Mouse (Mus musculus): Measurements from ENCODE around the gene Ecd. TPM values are rescaled to one million over a fixed set of nuclear protein-coding genes. Genes with fewer than 3 reads are reported as not detected.

The Ecd gene
- total and polyA plus RNA-seq, 2 experiments from 2014 or later: 44.0 to 46.8 TPM

DNA sequence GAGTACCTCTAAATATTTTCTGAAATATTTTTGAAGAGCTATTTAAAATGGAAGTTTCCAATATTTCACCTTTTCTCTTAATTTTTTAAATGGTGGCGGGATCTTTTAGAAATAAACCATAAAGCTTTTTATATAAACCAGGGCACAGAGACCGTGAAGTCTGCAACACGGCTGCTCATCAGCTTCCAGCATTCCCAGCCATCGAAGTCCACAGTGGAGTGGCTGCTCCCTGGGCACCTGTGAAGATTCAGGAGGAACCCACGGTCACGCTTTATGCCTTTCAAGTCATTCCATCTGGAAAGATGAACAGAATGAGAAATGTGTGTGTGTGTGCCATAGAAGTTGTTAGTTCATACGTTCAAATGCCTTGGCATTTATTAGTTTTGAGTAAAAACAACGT, 53.0 kb downstream of the Ecd start:
- DNase-seq: peak; percentile 7
- H3K9me3 ChIP-seq (ENCODE audit: low read length): no peaks in the 10 kb centered on the region
- no peaks in the 10 kb centered on the region for H3K36me3 ChIP-seq (ENCODE audit: insufficient read depth)
- H3K27me3 ChIP-seq (ENCODE audit: insufficient read depth, low read length): no peaks in the 10 kb centered on the region
- no peak overlapping the region for H3K27ac ChIP-seq (ENCODE audit: low read depth, low read length)
- TF ChIP-seq CTCF (IDR thresholded peaks at IDR 0.05; ENCODE audit: low read depth): no peak
- peak overlapping the region; percentile 54 for H3K4me2 ChIP-seq (ENCODE audit: low read depth)
- peak overlapping the region; percentile 45 for H3K9ac ChIP-seq
- peak overlapping the region; percentile 62 for H3K4me3 ChIP-seq (ENCODE audit: low read depth, low read length)
- ATAC-seq: no peak
- H3K4me1 ChIP-seq (ENCODE audit: insufficient read depth): peaks cover 5% of the 10 kb centered on the region; the same call in 1 of the 2 replicates
- WGBS: 45% methylated on average over 8 of the region's 8 CpGs

- TF ChIP-seq CTCF (IDR thresholded peaks at IDR 0.05; ENCODE audit: low read depth): no peak
- no peak within 1 kb of the TSS for H3K27ac ChIP-seq (ENCODE audit: low read depth, low read length)
- no peaks in the 10 kb centered on the region for H3K9me3 ChIP-seq (ENCODE audit: low read length)
- peaks cover 5% of the 10 kb centered on the region; the same call in 1 of the 2 replicates for H3K4me1 ChIP-seq (ENCODE audit: insufficient read depth)
- DNase-seq: peak; percentile 93
- peak within 1 kb of the TSS; percentile 45 for H3K9ac ChIP-seq
- 23% methylated on average over 14 of the region's 14 CpGs for WGBS
- peak; percentile 100 for ATAC-seq
- H3K4me3 ChIP-seq (ENCODE audit: low read depth, low read length): peak within 1 kb of the TSS; percentile 62
- no peaks in the 10 kb centered on the region for H3K36me3 ChIP-seq (ENCODE audit: insufficient read depth)
- H3K27me3 ChIP-seq (ENCODE audit: insufficient read depth, low read length): no peaks in the 10 kb centered on the region
- H3K4me2 ChIP-seq (ENCODE audit: low read depth): peak within 1 kb of the TSS; percentile 54
Measured at GRCm38 (mm10) chr14:20294117-20294892, 53.6 kb downstream of the Ecd start, which contains the start of gene Nudt13. Gene Nudt13, plus strand, starts transcription at chr14:20294697.

- no peaks in the 10 kb centered on the region for H3K36me3 ChIP-seq (ENCODE audit: insufficient read depth)
- TF ChIP-seq CTCF (IDR thresholded peaks at IDR 0.05; ENCODE audit: low read depth): no peak
- H3K4me3 ChIP-seq (ENCODE audit: low read depth, low read length): no peak overlapping the region
- H3K9ac ChIP-seq: no peak overlapping the region
- no peak overlapping the region for H3K4me2 ChIP-seq (ENCODE audit: low read depth)
- DNase-seq (no peak), ATAC-seq (no peak)
- no peaks in the 10 kb centered on the region for H3K27me3 ChIP-seq (ENCODE audit: insufficient read depth, low read length)
- 46% methylated on average over 4 of the region's 4 CpGs for WGBS
- H3K4me1 ChIP-seq (ENCODE audit: insufficient read depth): peaks cover 5% of the 10 kb centered on the region; the same call in 1 of the 2 replicates
- no peaks in the 10 kb centered on the region for H3K9me3 ChIP-seq (ENCODE audit: low read length)
- H3K27ac ChIP-seq (ENCODE audit: low read depth, low read length): no peak overlapping the region
Measured at GRCm38 (mm10) chr14:20291391-20291790, 56.5 kb downstream of the Ecd start.

Other genes with a start within 250 kb of the Ecd start
- 5.6 and 7.8 TPM in 2 replicates for gene Saysd1, start 209.6 kb downstream of the Ecd start, total RNA-seq (2014; rRNA removed)
- gene Saysd1, start 209.6 kb downstream of the Ecd start, polyA plus RNA-seq (2015; fragmentation: Nextera tagmentation; extraction: Ambion mirVana): 12.2 and 16.5 TPM in 2 replicates
- gene Kcnk5, start 166.3 kb downstream of the Ecd start, total RNA-seq (2014; rRNA removed): 0.76 and 1.0 TPM in 2 replicates
- gene Kcnk5, start 166.3 kb downstream of the Ecd start, polyA plus RNA-seq (2015; fragmentation: Nextera tagmentation; extraction: Ambion mirVana): 0.63 and 0.71 TPM in 2 replicates
- not detected in 2 replicates for gene Kcnk16, start 78.9 kb downstream of the Ecd start, total RNA-seq (2014; rRNA removed)
- gene Kcnk16, start 78.9 kb downstream of the Ecd start, polyA plus RNA-seq (2015; fragmentation: Nextera tagmentation; extraction: Ambion mirVana): not detected in 2 replicates
- 23.5 and 26.0 TPM in 2 replicates for gene Nudt13, start 53.4 kb downstream of the Ecd start, total RNA-seq (2014; rRNA removed)
- 10.7 and 13.5 TPM in 2 replicates for gene Nudt13, start 53.4 kb downstream of the Ecd start, polyA plus RNA-seq (2015; fragmentation: Nextera tagmentation; extraction: Ambion mirVana)
- gene Fam149b, start within 50 bp of the Ecd start, total RNA-seq (2014; rRNA removed): 47.8 and 61.4 TPM in 2 replicates
- gene Fam149b, start within 50 bp of the Ecd start, polyA plus RNA-seq (2015; fragmentation: Nextera tagmentation; extraction: Ambion mirVana): 18.8 and 26.6 TPM in 2 replicates
- gene Dnajc9, start 40.8 kb upstream of the Ecd start, total RNA-seq (2014; rRNA removed): 69.2 and 74.1 TPM in 2 replicates
- 112 and 115 TPM in 2 replicates for gene Dnajc9, start 40.8 kb upstream of the Ecd start, polyA plus RNA-seq (2015; fragmentation: Nextera tagmentation; extraction: Ambion mirVana)
- 26.2 and 34.7 TPM in 2 replicates for gene Mrps16, start 45.5 kb upstream of the Ecd start, total RNA-seq (2014; rRNA removed)
- 59.9 and 79.1 TPM in 2 replicates for gene Mrps16, start 45.5 kb upstream of the Ecd start, polyA plus RNA-seq (2015; fragmentation: Nextera tagmentation; extraction: Ambion mirVana)
- gene Cfap70, start 104.1 kb upstream of the Ecd start, total RNA-seq (2014; rRNA removed): 1.5 and 2.1 TPM in 2 replicates
- 0.88 and 1.4 TPM in 2 replicates for gene Cfap70, start 104.1 kb upstream of the Ecd start, polyA plus RNA-seq (2015; fragmentation: Nextera tagmentation; extraction: Ambion mirVana)
- gene Anxa7, start 132.0 kb upstream of the Ecd start, total RNA-seq (2014; rRNA removed): 36.7 and 43.0 TPM in 2 replicates
- 20.9 and 21.2 TPM in 2 replicates for gene Anxa7, start 132.0 kb upstream of the Ecd start, polyA plus RNA-seq (2015; fragmentation: Nextera tagmentation; extraction: Ambion mirVana)
- gene Mss51, start 148.8 kb upstream of the Ecd start, total RNA-seq (2014; rRNA removed): 0.14 and 0.15 TPM in 2 replicates
- gene Mss51, start 148.8 kb upstream of the Ecd start, polyA plus RNA-seq (2015; fragmentation: Nextera tagmentation; extraction: Ambion mirVana): not detected in 2 replicates
- 172 and 194 TPM in 2 replicates for gene Ppp3cb, start 198.5 kb upstream of the Ecd start, total RNA-seq (2014; rRNA removed)
- 83.5 and 103 TPM in 2 replicates for gene Ppp3cb, start 198.5 kb upstream of the Ecd start, polyA plus RNA-seq (2015; fragmentation: Nextera tagmentation; extraction: Ambion mirVana)

Data from forebrain, postnatal 0 days (tissue).